Mouse (Mus musculus) olfactory bulb, adult 2 months (tissue): ENCODE measurements around the gene Gm21887. TPM values are rescaled to one million over a fixed set of nuclear protein-coding genes. Genes with fewer than 3 reads are reported as not detected.
"Not testable (repeated sequence)": the region's sequence is repeated elsewhere in the genome, so short reads cannot be mapped to it uniquely, and the experiment has no call there.

Source experiments
- H3K27ac ChIP-seq: fragments of 200-500 bp; 2 replicates; pipeline ENCODE4 v1.5.1; 2012; ENCODE audit warnings: low read depth, low read length; ENCODE audit not compliant: insufficient read depth
- H3K4me1 ChIP-seq: fragments of 200-500 bp; 2 replicates; pipeline ENCODE4 v1.6.1; 2012; ENCODE audit warnings: low read length; ENCODE audit not compliant: control insufficient read depth, insufficient read depth
- H3K4me3 ChIP-seq: fragments of 200-500 bp; 2 replicates; pipeline ENCODE4 v1.5.1; 2012; ENCODE audit warnings: mild to moderate bottlenecking, low read depth, low read length, moderate library complexity; ENCODE audit not compliant: insufficient read depth
- CTCF ChIP-seq: fragments of 200-500 bp; IDR thresholded peaks from 2 replicates; pipeline ENCODE4 v1.5.1; 2012; ENCODE audit warnings: low read depth, mild to moderate bottlenecking, low read length, moderate library complexity; ENCODE audit not compliant: insufficient read depth
- WGBS: fragments of 180-500 bp; shearing (Covaris S2); methylation state at CpG from one replicate; pipeline ENCODE4 v1.1.7; 2018; 5-methylcytosine and 5-hydroxymethylcytosine counted together
- polyA plus RNA-seq: library from polyadenylated mRNA; stranded (reverse); fragments of >200 nt; gene quantifications from 2 replicates; pipeline ENCODE4 v1.2.4, GENCODE M21; 2012; ENCODE audit warnings: low replicate concordance; ENCODE audit not compliant: missing spikeins, insufficient read depth, insufficient read length

Gene Gm21887
- polyA plus RNA-seq, 1 experiment, result not detected

- H3K4me1 ChIP-seq, H3K4me3 ChIP-seq, H3K27ac ChIP-seq: not testable (repeated sequence)
- 45% methylated on average over 2 of the region's 2 CpGs for WGBS
Observed at GRCm38 (mm10) chrX:170007375-170008178, 1.9 kb upstream of the Gm21887 start.

- H3K27ac ChIP-seq, H3K4me1 ChIP-seq, H3K4me3 ChIP-seq: not testable (repeated sequence)
Observed at GRCm38 (mm10) chrX:170008179-170008467, 1.3 kb upstream of the Gm21887 start.

- not testable (repeated sequence) for H3K27ac ChIP-seq, H3K4me1 ChIP-seq, H3K4me3 ChIP-seq
- WGBS, result 32% methylated on average over 3 of the region's 3 CpGs
Observed at GRCm38 (mm10) chrX:170008584-170008983, 875 bp upstream of the Gm21887 start.

DNA sequence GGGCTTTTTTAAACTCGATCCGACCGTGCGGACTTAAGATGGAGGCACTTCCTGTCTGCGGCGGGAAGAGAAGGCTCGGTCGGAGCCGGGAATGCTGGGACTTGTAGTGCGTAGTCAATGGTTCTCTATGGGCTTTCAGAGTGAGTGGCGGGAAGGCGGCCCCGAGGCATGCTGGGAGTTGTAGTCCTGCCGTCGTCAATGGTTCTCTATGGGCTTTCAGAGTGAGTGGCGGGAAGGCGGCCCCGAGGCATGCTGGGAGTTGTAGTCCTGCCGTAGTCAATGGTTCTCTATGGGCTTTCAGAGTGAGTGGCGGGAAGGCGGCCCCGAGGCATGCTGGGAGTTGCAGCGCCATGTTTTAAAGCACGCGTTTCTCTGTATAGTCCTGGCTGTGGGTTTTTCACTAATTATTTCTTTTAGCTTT is 352 bp downstream of the Gm21887 start:
- 69% methylated on average over 25 of the region's 25 CpGs for WGBS
- H3K4me3 ChIP-seq, result peak overlapping the region; percentile 92
- H3K4me1 ChIP-seq, H3K27ac ChIP-seq: not testable (repeated sequence)

GRCm38 (mm10) chrX:170010581-170011528 is 1.4 kb downstream of the Gm21887 start:
- 84% methylated on average over 97 of the region's 97 CpGs for WGBS
- not testable (repeated sequence) for H3K27ac ChIP-seq, H3K4me1 ChIP-seq, H3K4me3 ChIP-seq

GRCm38 (mm10) chrX:170011529-170011879 is 2.0 kb downstream of the Gm21887 start:
- H3K4me1 ChIP-seq, H3K4me3 ChIP-seq, H3K27ac ChIP-seq: not testable (repeated sequence)
- WGBS, result 75% methylated on average over 5 of the region's 10 CpGs

DNA sequence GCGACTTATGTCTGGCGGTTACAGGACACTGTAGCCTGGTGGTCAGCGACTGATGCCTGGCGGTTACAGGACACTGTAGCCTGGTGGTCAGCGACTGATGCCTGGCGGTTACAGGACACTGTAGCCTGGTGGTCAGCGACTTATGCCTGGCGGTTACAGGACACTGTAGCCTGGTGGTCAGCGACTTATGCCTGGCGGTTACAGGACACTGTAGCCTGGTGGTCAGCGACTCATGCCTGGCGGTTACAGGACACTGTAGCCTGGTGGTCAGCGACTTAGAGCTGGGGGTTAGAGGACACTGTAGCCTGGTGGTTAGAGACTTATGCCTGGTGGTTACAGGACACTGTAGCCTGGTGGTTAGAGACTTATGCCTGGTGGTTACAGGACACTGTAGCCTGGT is 4.0 kb downstream of the Gm21887 start:
- 94% methylated on average over 3 of the region's 13 CpGs for WGBS
- not testable (repeated sequence) for H3K4me3 ChIP-seq, H3K4me1 ChIP-seq, H3K27ac ChIP-seq

DNA sequence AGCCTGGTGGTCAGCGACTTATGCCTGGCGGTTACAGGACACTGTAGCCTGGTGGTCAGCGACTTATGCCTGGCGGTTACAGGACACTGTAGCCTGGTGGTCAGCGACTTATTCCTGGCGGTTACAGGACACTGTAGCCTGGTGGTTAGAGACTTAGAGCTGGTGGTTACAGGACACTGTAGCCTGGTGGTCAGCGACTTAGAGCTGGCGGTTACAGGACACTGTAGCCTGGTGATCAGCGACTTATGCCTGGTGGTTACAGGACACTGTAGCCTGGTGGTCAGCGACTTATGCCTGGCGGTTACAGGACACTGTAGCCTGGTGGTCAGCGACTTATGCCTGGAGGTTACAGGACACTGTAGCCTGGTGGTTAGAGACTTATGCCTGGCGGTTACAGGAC is 4.6 kb downstream of the Gm21887 start:
- H3K4me3 ChIP-seq, H3K27ac ChIP-seq, H3K4me1 ChIP-seq: not testable (repeated sequence)
- 79% methylated on average over 5 of the region's 13 CpGs for WGBS

- H3K27ac ChIP-seq, H3K4me1 ChIP-seq, H3K4me3 ChIP-seq: not testable (repeated sequence)
- 89% methylated on average over 10 of the region's 12 CpGs for WGBS
Observed at GRCm38 (mm10) chrX:170015883-170016282, 6.4 kb downstream of the Gm21887 start.

- TF ChIP-seq CTCF, result 0 out of 2 replicates have a peak, but pooled peaks have one; percentile 57
- Histone ChIP-seq H3K4me3 (peak overlapping the region; percentile 23; the same call in 1 of the 2 replicates), H3K27ac (0 out of 2 replicates have a peak overlapping the region, but pooled peaks have one; percentile 24), H3K4me1 (peaks cover 10% of the 10 kb centered on the region)
- 59% methylated on average over 27 of the region's 27 CpGs for WGBS
Observed at GRCm38 (mm10) chrX:170017333-170018245, 8.1 kb downstream of the Gm21887 start.

- WGBS, result 87% methylated on average over 66 of the region's 66 CpGs
Observed at GRCm38 (mm10) chrX:170018571-170019218, 9.2 kb downstream of the Gm21887 start.

GRCm38 (mm10) chrX:170019219-170019953 is 9.9 kb downstream of the Gm21887 start:
- 83% methylated on average over 30 of the region's 30 CpGs for WGBS
- peaks cover 10% of the 10 kb centered on the region for H3K4me1 ChIP-seq
- H3K4me3 ChIP-seq, H3K27ac ChIP-seq: not testable (repeated sequence)

More at GRCm38 (mm10) chrX:170018571-170019218, 9.2 kb downstream of the Gm21887 start:
- not testable (repeated sequence) for H3K27ac ChIP-seq, H3K4me3 ChIP-seq
- H3K4me1 ChIP-seq, result peaks cover 10% of the 10 kb centered on the region
